Mouse (Mus musculus): ENCODE data around the gene Pcgf2.

DNA sequence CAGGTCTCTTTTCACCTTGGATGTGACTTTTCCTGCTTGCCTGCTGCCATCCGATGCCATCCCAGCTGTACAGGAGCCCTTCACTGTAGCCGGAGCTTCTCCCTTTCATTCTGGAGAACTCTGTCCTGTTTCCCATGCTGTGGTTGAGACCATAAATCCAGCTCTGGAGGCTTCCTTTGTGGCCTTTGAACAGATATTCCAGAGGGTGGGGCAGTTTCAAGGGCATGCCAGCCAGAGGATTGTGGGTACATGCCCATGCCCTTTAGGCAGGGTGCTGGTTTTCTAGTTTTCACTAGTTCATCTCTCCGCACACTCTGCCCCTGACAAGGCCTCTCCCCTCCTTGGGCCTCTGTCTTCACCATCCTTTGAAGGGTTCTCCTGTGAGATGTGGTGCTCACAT, 13.2 kb downstream of the Pcgf2 start:
- TF ChIP-seq CTCF (IDR thresholded peaks at IDR 0.05; ENCODE audit: control insufficient read depth, insufficient read depth, insufficient read length) (no peak), MAX (IDR thresholded peaks at IDR 0.05) (peak; percentile 6), MYOD1 (IDR thresholded peaks at IDR 0.05; ENCODE audit: control insufficient read depth, insufficient read length, low read depth) (no peak), FOSL1 (IDR thresholded peaks at IDR 0.05; ENCODE audit: insufficient read depth, low read length, poor library complexity, severe bottlenecking) (no peak), CEBPB (IDR thresholded peaks at IDR 0.05; ENCODE audit: low read depth) (no peak), USF1 (IDR thresholded peaks at IDR 0.05; ENCODE audit: low read depth) (no peak)

Measured in C2C12 (cell line).